Mouse (Mus musculus) forebrain, embryonic 15.5 days (tissue): ENCODE measurements around the gene Tmem50b. TPM values are rescaled to one million over a fixed set of nuclear protein-coding genes. Genes with fewer than 3 reads are reported as not detected.

ENCODE experiments used
- ATAC-seq: fragments of 200-750 bp; cut with Nextera tagmentation; replicated peaks from 2 replicates; pipeline ENCODE4 v1.8.0; 2017; ENCODE audit warnings: mild to moderate bottlenecking, moderate TSS enrichment, moderate library complexity
- H3K27ac ChIP-seq: fragments of 300-500 bp; sonication (generic); replicated peaks from 2 replicates; pipeline ENCODE4 v1.5.1; 2015; ENCODE audit warnings: mild to moderate bottlenecking, inconsistent platforms
- H3K27me3 ChIP-seq: fragments of 300-500 bp; sonication (generic); 2 replicates; pipeline ENCODE4 v1.6.1; 2015; ENCODE audit warnings: inconsistent platforms
- H3K36me3 ChIP-seq: fragments of 300-500 bp; sonication (generic); 2 replicates; pipeline ENCODE4 v1.6.1; 2015; ENCODE audit warnings: mild to moderate bottlenecking, inconsistent platforms
- H3K4me1 ChIP-seq: fragments of 300-500 bp; sonication (generic); 2 replicates; pipeline ENCODE4 v1.6.1; 2015; ENCODE audit warnings: inconsistent platforms
- H3K4me2 ChIP-seq: fragments of 300-500 bp; sonication (generic); replicated peaks from 2 replicates; pipeline ENCODE4 v1.6.1; 2015; ENCODE audit warnings: mild to moderate bottlenecking, inconsistent platforms
- H3K4me3 ChIP-seq: fragments of 300-500 bp; sonication (generic); 2 replicates; pipeline ENCODE4 v1.5.1; 2015; ENCODE audit warnings: mild to moderate bottlenecking, inconsistent platforms
- H3K9ac ChIP-seq: fragments of 300-500 bp; sonication (generic); replicated peaks from 2 replicates; pipeline ENCODE4 v1.6.1; 2015; ENCODE audit warnings: mild to moderate bottlenecking, inconsistent platforms
- H3K9me3 ChIP-seq: fragments of 300-500 bp; sonication (generic); 2 replicates; pipeline ENCODE4 v1.6.1; 2016; ENCODE audit warnings: inconsistent platforms
- WGBS: fragments of 180-500 bp; shearing (Covaris S2); methylation state at CpG from one replicate; pipeline ENCODE4 v1.1.7; 2015; ENCODE audit warnings: mixed read lengths; 5-methylcytosine and 5-hydroxymethylcytosine counted together
- polyA plus RNA-seq: library from polyadenylated mRNA; unstranded; fragments of >200 nt; fragmentation: Nextera tagmentation; extraction: Ambion mirVana; gene quantifications from 2 replicates; pipeline ENCODE4 v1.2.1, GENCODE M21; 2015

The Tmem50b gene
- polyA plus RNA-seq, 1 experiment from 2014 or later = 89.2 TPM

GRCm38 (mm10) chr16:91605156-91605555 is 7.6 kb upstream of the Tmem50b start:
- Histone ChIP-seq H3K9ac (no peak overlapping the region), H3K27me3 (no peaks in the 10 kb centered on the region), H3K9me3 (no peaks in the 10 kb centered on the region), H3K4me1 (no peaks in the 10 kb centered on the region), H3K4me2 (no peak overlapping the region), H3K4me3 (no peak overlapping the region), H3K36me3 (no peaks in the 10 kb centered on the region), H3K27ac (no peak overlapping the region)
- no peak for ATAC-seq
- 62% methylated on average over 6 of the region's 6 CpGs for WGBS

GRCm38 (mm10) chr16:91601693-91602092 is 4.1 kb upstream of the Tmem50b start:
- no peaks in the 10 kb centered on the region for H3K9me3 ChIP-seq
- H3K4me3 ChIP-seq = no peak overlapping the region
- no peaks in the 10 kb centered on the region for H3K36me3 ChIP-seq
- H3K4me1 ChIP-seq = peaks cover 6% of the 10 kb centered on the region
- no peak for ATAC-seq
- peaks cover 6% of the 10 kb centered on the region; the same call in 1 of the 2 replicates for H3K27me3 ChIP-seq
- no peak overlapping the region for H3K4me2 ChIP-seq
- WGBS = 83% methylated on average over 9 of the region's 9 CpGs
- H3K27ac ChIP-seq = no peak overlapping the region
- no peak overlapping the region for H3K9ac ChIP-seq

- WGBS = 87% methylated on average over 4 of the region's 4 CpGs
- H3K4me3 ChIP-seq = no peak overlapping the region
- H3K9me3 ChIP-seq = no peaks in the 10 kb centered on the region
- no peaks in the 10 kb centered on the region for H3K36me3 ChIP-seq
- H3K4me1 ChIP-seq = peaks cover 11% of the 10 kb centered on the region
- H3K27ac ChIP-seq = no peak overlapping the region
- H3K27me3 ChIP-seq = peaks cover 6% of the 10 kb centered on the region; the same call in 1 of the 2 replicates
- H3K4me2 ChIP-seq = no peak overlapping the region
- no peak overlapping the region for H3K9ac ChIP-seq
- no peak for ATAC-seq
Measured at GRCm38 (mm10) chr16:91601081-91601480, 3.5 kb upstream of the Tmem50b start.

- Histone ChIP-seq H3K4me1 (peaks cover 21% of the 10 kb centered on the region), H3K4me2 (no peak overlapping the region), H3K9me3 (no peaks in the 10 kb centered on the region), H3K27ac (no peak overlapping the region), H3K36me3 (no peaks in the 10 kb centered on the region), H3K4me3 (no peak overlapping the region), H3K27me3 (peaks cover 6% of the 10 kb centered on the region; the same call in 1 of the 2 replicates), H3K9ac (no peak overlapping the region)
- no peak for ATAC-seq
Measured at GRCm38 (mm10) chr16:91599242-91599641, 1.6 kb upstream of the Tmem50b start.

- Histone ChIP-seq H3K9ac (peak overlapping the region; percentile 65), H3K27me3 (peaks cover 6% of the 10 kb centered on the region; the same call in 1 of the 2 replicates), H3K27ac (peak overlapping the region; percentile 63), H3K4me2 (peak overlapping the region; percentile 80), H3K9me3 (no peaks in the 10 kb centered on the region), H3K4me1 (peaks cover 24% of the 10 kb centered on the region), H3K4me3 (peak overlapping the region; percentile 66), H3K36me3 (no peaks in the 10 kb centered on the region)
- no peak; the same call in 1 of the 2 replicates for ATAC-seq
- under 1% methylated on average over 75 of the region's 75 CpGs for WGBS
Measured at GRCm38 (mm10) chr16:91596779-91597671, 575 bp downstream of the Tmem50b start.

GRCm38 (mm10) chr16:91596397-91596778 is 1.2 kb downstream of the Tmem50b start:
- Histone ChIP-seq H3K9me3 (no peaks in the 10 kb centered on the region), H3K4me2 (peak overlapping the region; percentile 80), H3K4me1 (peaks cover 24% of the 10 kb centered on the region), H3K9ac (peak overlapping the region; percentile 65), H3K27ac (no peak overlapping the region), H3K4me3 (peak overlapping the region; percentile 66), H3K36me3 (no peaks in the 10 kb centered on the region), H3K27me3 (peaks cover 6% of the 10 kb centered on the region; the same call in 1 of the 2 replicates)
- WGBS = 17% methylated on average over 9 of the region's 9 CpGs
- no peak for ATAC-seq

- H3K4me2 ChIP-seq = peak overlapping the region; percentile 6; the same call in 1 of the 2 replicates
- no peak overlapping the region for H3K4me3 ChIP-seq
- peak overlapping the region; percentile 16 for H3K27ac ChIP-seq
- peaks cover 6% of the 10 kb centered on the region; the same call in 1 of the 2 replicates for H3K27me3 ChIP-seq
- 63% methylated on average over 6 of the region's 6 CpGs for WGBS
- peaks cover 24% of the 10 kb centered on the region for H3K4me1 ChIP-seq
- H3K36me3 ChIP-seq = no peaks in the 10 kb centered on the region
- H3K9ac ChIP-seq = no peak overlapping the region
- no peak for ATAC-seq
- H3K9me3 ChIP-seq = no peaks in the 10 kb centered on the region
Measured at GRCm38 (mm10) chr16:91595076-91595475, 2.5 kb downstream of the Tmem50b start.

GRCm38 (mm10) chr16:91593262-91593661 is 4.3 kb downstream of the Tmem50b start:
- Histone ChIP-seq H3K4me3 (no peak overlapping the region), H3K9me3 (no peaks in the 10 kb centered on the region), H3K4me2 (no peak overlapping the region), H3K27me3 (no peaks in the 10 kb centered on the region), H3K4me1 (peaks cover 24% of the 10 kb centered on the region), H3K27ac (no peak overlapping the region), H3K36me3 (no peaks in the 10 kb centered on the region), H3K9ac (no peak overlapping the region)
- no peak for ATAC-seq
- WGBS = 77% methylated on average over 3 of the region's 3 CpGs

- no peak overlapping the region for H3K27ac ChIP-seq
- no peaks in the 10 kb centered on the region for H3K27me3 ChIP-seq
- no peak for ATAC-seq
- no peaks in the 10 kb centered on the region for H3K36me3 ChIP-seq
- no peaks in the 10 kb centered on the region for H3K9me3 ChIP-seq
- 82% methylated on average over 8 of the region's 8 CpGs for WGBS
- H3K9ac ChIP-seq = no peak overlapping the region
- H3K4me3 ChIP-seq = no peak overlapping the region
- H3K4me2 ChIP-seq = no peak overlapping the region
- H3K4me1 ChIP-seq = peaks cover 19% of the 10 kb centered on the region
Measured at GRCm38 (mm10) chr16:91592162-91592561, 5.4 kb downstream of the Tmem50b start.

GRCm38 (mm10) chr16:91588703-91589102 is 8.9 kb downstream of the Tmem50b start:
- H3K4me1 ChIP-seq = peaks cover 3% of the 10 kb centered on the region; the same call in 1 of the 2 replicates
- no peak overlapping the region for H3K4me3 ChIP-seq
- no peaks in the 10 kb centered on the region for H3K9me3 ChIP-seq
- no peak overlapping the region for H3K9ac ChIP-seq
- H3K4me2 ChIP-seq = no peak overlapping the region
- H3K36me3 ChIP-seq = peaks cover 12% of the 10 kb centered on the region; the same call in 1 of the 2 replicates
- no peak overlapping the region for H3K27ac ChIP-seq
- no peaks in the 10 kb centered on the region for H3K27me3 ChIP-seq
- no peak for ATAC-seq
- 91% methylated on average over 3 of the region's 3 CpGs for WGBS

- Histone ChIP-seq H3K4me3 (no peak overlapping the region), H3K27ac (no peak overlapping the region), H3K4me2 (no peak overlapping the region), H3K4me1 (peaks cover 2% of the 10 kb centered on the region; the same call in 1 of the 2 replicates), H3K9me3 (no peaks in the 10 kb centered on the region), H3K9ac (no peak overlapping the region), H3K27me3 (no peaks in the 10 kb centered on the region), H3K36me3 (peaks cover 12% of the 10 kb centered on the region; the same call in 1 of the 2 replicates)
- no peak for ATAC-seq
- 56% methylated on average over 6 of the region's 6 CpGs for WGBS
Measured at GRCm38 (mm10) chr16:91587730-91588453, 9.7 kb downstream of the Tmem50b start.

GRCm38 (mm10) chr16:91586244-91586643 is 11.4 kb downstream of the Tmem50b start:
- H3K36me3 ChIP-seq = peaks cover 14% of the 10 kb centered on the region; the same call in 1 of the 2 replicates
- H3K27ac ChIP-seq = no peak overlapping the region
- WGBS = 93% methylated on average over 6 of the region's 6 CpGs
- H3K4me2 ChIP-seq = no peak overlapping the region
- ATAC-seq = no peak
- no peaks in the 10 kb centered on the region for H3K9me3 ChIP-seq
- no peaks in the 10 kb centered on the region for H3K27me3 ChIP-seq
- H3K4me1 ChIP-seq = no peaks in the 10 kb centered on the region; the same call in 1 of the 2 replicates
- no peak overlapping the region for H3K9ac ChIP-seq
- H3K4me3 ChIP-seq = no peak overlapping the region
